Mouse (Mus musculus): ENCODE results near the gene Poc1a.

Gene Poc1a

DNA sequence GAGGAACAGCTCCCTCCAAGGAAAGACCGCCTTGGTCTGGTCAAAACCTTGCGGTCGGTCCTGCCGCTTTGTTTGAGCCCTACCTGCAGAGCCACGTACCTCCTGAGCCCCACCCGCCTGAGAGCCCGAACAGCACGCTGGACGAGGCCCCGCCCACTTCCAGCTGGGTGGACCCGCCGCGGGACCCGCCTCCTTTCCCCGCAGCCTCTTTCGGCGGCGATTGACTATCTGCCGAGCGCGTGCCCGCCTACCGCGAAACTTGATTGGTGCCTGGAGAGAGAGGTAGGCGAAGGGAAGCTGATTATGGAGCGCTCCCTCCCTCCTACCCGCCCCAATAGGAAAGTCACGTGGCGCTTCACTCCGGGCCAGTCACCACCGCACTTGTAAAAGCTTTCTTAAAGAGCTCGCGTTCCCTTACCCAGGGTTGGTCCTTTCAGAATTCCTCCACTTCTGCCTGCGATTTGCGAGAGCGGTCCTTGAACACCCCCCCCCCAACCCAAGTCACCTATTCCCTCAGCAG lies 86.8 kb downstream of the Poc1a start:
- peak; percentile 97 for DNase-seq (ENCODE audit: low read depth, low spot score)

DNA sequence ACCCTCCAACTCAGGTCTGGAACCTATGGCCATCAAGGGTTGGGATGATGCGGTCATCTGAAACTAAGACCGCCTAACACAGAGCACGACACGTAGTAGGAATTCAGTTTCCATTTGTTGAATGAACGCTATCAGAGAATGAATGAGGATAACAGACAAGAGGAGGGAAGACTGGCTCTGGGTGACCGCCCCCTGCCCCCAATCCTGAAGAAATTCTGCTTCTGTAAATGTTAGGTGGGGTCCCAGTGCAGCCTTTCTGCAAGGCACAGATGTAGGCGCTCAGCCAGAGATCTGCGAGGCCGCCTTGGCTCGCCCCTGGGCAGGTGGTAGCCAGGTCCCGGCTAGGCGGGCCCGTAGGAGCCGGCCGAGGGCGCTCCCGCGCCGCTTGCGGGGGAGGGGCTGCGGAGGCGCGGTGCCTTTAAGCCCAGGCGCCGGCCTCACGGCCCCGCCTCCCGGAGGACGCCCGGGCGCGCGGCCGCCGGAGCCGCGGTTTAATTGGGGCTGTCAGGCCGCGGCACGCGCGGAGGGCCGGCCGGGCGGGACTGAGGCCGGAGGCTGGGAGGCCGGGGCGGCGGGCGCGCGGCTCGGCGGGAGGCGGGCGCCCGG lies 87.4 kb downstream of the Poc1a start, which contains the start of gene Dusp7:
Gene Dusp7, plus strand, starts transcription at position 521 of the 606 bp plus-strand sequence.
- peak; percentile 83 for DNase-seq (ENCODE audit: low read depth, low spot score)

DNA sequence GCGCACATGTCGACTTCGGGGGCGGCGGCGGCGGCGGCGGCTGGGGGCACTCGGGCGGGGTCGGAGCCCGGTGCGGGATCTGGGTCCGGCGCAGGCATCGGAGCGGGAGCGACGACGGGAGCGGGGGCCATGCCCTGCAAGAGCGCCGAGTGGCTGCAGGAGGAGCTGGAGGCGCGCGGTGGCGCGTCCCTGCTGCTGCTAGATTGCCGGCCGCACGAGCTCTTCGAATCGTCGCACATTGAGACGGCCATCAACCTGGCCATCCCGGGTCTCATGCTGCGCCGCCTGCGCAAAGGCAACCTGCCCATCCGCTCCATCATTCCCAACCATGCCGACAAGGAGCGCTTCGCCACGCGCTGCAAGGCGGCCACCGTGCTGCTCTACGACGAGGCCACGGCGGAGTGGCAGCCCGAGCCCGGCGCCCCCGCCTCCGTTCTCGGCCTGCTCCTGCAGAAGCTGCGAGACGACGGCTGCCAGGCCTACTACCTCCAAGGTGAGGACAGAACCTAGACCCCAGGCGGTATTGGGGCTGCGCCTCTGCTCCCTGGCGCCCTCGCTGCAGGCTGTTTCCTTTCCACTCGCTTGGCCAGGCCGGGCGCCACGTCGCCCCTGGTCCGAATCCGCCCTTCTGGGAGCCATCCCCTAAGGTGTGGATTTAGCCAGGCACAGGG lies 88.1 kb downstream of the Poc1a start:
- no peak for DNase-seq (ENCODE audit: low read depth, low spot score)

DNA sequence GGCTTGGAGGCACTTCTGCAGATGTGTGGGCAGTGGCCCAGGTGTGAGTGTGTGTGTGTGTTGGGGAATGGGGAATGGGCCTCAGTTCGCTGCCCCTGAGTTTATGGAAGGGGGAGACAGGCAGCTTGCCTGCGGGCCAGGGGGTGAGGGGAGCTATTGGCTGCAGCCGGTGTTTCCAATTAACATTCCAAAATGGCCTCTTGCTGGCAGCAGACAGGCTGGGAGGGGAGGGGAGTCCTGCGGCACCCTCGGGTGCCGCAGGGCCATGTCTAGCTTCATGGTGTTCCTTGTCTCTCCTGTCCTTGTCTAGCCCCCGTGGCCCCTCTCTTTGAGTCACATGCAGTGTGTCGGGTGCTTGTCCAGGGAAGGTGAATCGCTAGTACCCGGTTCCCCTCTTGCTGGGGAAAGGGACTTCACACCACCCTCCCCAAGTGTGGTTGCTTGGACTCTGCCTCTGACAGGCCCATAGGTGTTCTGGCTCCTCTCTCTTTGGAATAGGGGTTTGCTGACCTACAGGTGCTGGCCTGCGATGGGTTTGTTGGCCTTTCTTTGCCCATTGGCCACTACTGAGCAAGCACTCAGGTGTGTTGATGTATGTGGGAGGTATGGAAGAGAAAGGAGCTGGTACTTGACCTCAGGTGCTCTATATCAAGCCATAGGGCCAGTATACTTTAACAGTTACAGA lies 89.1 kb downstream of the Poc1a start:
- DNase-seq (ENCODE audit: low read depth, low spot score) = peak; percentile 70

DNA sequence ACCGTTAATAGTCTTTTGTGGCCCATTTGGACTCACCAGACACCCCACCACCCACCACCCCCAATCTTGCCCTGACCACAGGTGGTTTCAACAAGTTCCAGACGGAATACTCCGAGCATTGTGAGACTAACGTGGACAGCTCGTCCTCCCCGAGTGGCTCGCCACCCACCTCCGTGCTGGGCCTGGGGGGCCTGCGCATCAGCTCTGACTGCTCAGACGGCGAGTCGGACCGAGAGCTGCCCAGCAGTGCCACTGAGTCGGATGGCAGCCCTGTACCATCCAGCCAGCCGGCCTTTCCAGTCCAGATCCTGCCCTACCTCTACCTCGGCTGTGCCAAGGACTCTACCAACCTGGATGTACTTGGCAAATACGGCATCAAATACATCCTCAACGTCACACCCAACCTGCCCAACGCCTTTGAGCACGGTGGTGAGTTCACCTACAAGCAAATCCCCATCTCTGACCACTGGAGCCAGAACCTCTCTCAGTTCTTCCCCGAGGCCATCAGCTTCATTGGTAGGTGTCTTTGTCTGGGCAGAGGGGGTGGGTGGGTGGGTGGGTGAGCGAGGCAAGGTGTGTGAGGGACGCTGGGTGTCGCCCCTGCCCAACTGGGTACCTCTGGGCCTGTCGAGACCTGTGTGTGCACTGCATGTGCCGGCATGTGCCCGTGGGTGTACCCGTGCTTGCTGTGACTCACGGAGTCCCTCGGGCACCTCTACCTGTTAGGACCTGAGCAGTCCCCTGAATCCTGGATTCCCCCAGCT lies 89.9 kb downstream of the Poc1a start:
- no peak for DNase-seq (ENCODE audit: low read depth, low spot score)

DNA sequence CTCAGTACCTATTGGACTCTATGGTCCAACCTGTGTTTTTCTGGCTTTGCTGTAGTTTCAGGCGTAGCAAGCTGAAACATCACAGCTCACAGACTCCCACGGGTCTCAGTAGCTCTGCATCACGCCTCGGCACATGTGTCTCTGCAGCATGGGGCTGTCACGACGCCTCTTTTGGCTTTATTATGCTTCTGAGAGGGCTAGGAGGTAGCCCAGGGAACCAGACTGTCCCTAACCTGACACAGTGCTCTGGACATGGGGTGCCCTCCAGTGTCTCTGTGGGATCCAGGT lies 90.5 kb downstream of the Poc1a start:
- no peak for DNase-seq (ENCODE audit: low read depth, low spot score)

DNA sequence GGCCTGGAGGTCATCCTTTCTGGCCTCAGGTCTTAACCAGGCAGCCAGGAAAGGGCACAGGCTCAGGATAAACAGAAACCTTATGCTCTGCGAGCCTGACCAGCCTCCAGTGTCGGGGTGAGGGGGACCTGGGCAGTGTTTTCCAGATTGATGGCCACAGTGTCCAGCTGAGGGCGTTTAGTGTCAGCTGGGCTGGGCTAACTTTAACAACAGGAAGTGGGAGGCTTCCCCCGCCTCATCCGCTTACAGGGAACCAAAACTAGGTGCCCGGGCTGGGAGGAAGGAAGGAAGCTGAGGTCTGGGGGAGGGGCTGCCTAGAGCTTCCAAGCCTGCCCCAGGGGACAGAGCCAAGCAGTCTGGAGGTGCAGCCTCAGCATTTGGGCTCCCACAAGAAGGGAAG lies 90.9 kb downstream of the Poc1a start:
- DNase-seq (ENCODE audit: low read depth, low spot score) = no peak

DNA sequence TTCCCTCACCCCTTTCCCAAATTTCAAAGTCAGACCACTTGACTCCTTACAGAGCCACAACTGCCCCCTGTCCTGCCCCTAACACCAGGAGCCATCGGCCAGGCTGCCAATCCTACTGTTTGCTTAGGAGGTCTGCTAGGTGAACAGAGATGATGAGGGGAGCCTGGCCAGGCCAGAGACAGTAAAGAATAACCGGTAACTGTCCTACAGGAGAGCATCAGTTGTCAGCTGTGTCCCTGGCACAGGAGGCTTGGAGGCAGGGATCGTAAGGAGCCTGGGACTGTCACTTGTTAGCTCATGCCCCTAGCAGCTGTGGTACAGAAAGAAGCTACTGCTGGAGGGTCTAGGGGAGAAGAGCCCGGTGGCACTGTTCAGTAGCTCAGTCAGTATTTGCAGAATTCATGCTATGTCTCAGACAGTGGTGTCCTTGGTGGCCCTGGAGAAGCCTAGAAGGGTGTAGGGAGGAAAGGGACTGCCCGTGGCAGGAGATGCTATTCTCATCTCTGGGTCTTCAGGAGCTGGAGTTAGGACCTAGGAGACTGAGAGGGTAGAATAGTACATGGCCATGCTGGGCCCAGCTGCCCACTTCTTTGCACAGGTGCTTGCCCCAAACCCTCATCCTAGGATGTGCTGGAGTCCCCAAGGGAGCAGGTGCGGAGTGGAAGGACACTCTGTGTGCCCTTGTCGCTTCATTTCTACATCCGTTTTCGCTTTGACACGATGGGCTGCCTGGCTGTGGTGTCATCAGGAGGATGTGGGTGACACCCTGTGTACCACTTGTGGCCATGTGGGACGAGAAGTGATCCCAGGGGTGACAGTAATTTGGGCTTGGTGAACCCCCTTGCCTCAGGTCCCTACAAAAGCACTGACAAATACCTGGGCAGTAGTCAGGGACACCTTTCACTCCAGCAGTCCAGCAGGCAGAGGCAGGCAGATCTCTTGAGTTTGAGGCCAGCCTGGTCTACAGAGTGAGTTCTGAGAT lies 91.9 kb downstream of the Poc1a start:
- no peak for DNase-seq (ENCODE audit: low read depth, low spot score)

DNA sequence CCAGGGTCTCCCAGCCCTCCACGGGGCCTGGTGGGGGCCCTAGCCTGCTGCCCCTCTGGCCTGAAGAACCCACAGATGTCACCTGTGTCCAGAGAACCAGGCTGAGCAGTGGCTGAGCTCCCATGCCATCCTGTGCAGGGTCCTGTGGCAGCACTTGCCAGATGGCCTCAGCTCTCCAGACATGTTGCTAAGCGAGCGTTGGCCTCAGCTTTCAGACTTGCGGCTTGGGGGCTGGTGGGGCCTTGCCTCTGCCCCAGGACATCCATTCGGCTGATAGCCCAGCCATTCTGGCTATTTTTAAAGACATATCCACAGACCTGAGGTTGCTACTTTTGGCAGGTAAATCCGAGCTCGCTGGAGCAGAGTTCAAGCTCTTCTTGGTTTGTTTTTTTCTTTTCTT lies 93.1 kb downstream of the Poc1a start:
- DNase-seq (ENCODE audit: low read depth, low spot score) = no peak

DNA sequence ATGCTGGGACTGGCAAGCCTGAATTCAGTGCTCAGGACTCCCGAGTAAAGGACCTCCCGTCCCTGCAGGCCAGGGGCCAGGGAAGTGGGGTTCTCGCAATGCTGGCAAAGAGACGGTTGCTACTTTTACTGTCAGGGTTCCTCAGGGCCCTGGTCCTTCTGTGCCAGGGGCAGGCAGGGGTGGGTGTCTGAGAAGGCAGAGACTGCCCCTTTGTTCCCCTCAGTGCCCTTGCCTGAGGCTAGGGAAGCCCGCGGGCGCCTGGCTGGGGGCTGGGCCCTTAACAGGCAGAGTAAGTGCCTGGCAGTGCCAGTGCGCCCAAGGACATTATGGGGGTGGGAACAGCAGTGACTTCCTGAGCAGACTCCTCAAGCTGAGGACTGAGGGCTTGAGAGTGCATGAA lies 96.4 kb downstream of the Poc1a start:
- DNase-seq (ENCODE audit: low read depth, low spot score) = no peak

DNA sequence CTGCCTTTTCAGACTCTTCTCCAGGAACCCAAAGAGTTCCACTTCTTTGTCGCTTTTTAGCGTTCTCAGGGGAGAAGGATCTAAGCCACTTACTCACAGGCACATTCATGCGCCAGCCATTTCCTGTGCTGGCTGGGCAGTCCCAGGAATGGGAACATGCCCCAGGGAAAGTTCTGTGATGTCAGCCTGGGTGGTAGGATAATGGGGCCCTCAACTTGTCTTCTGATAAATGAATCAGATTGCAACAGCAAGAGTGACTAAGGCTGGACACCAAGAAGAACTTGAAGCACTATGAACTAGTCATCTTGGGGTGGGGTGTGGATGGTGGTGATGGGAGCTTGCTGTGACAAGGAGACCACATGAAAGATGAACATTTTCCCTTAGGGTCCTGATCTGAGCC lies 97.2 kb downstream of the Poc1a start:
- DNase-seq (ENCODE audit: low read depth, low spot score) = no peak

DNA sequence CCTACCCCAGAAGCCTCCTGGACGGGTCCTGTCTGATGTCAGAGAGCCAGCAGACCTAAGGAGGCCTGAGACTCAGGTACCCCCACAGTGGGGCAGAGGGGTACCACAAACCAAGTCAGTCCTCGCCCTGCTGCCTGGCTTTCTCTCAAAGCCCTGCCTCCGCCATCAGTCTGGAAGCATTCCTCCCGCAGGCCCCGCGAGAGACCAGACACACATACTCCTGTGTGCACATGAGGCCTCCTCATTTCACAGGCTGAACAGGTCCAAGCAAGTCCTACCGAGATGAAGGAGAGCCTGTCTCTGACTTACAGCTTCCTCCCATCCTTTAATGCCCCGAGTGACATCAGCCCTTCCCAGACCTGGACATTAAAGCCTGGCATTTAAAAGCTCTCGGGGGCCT lies 97.9 kb downstream of the Poc1a start:
- DNase-seq (ENCODE audit: low read depth, low spot score) = no peak

DNA sequence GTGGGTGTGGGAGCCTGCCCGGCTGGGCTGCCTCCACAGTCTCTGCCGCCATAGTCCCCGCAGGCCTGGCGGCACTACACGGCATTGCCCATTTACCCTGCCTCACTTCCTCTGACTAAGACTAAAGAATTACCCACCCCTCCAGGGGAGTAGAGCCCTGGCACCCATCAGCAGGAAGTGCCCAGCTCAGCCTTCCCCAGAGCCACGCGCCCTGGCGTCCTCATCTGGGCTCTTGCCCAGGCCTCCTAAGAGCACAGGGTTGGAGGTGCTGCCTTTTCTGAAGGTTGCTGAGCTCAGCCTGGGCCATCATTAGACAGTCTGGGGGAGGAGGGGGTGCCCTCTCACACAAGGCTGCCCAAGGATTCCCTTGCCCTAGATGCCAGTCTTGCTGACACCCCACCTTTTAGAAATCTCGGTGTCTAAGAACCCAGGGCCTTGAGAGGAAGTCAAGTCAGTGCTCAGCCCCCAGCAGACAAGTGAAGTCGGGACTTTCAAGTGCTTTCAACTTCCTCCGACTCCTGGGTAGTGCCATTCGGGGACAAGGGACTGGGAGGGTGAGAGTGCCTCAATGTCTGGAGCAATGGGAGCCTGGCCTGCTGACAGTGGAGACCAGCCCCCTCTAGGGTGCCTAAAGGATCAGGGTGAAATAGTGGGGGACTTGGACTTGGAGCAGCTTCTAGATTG lies 105.5 kb downstream of the Poc1a start:
- no peak for DNase-seq (ENCODE audit: low read depth, low spot score)

DNA sequence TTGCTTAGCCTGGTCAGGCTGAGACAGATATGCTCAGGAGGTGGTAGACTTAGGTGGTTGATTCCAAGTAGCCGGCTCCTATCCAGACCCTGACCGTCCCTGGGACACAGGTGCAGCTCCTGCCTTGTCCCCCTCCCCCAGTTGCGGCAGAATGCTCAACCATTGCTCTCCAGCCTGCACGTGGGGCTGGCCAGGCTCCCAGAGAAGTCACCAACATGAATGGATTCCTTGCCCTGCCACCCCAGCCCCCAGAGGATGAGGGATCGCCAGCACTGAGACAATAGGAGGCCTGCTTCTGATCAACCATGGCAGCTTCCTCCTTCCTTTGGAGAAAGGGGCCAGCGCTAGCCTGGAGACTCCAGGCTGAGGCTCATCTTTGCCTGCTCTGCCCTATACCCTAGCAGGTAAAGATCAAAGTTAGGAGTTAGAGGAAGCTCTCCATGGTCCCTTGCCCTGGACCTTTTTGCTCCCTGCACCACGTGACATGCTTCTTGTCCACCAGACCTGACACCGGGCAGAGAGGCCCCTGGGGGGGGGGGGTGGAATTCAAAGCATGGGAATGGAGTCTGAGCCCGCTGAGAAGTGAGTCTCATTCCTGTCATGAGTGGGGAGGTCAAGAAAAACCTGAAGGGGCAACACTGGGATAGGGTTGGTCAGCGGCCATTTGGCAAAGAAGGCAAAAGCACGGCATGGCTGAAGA lies 112.1 kb downstream of the Poc1a start:
- no peak for DNase-seq (ENCODE audit: low read depth, low spot score)

DNA sequence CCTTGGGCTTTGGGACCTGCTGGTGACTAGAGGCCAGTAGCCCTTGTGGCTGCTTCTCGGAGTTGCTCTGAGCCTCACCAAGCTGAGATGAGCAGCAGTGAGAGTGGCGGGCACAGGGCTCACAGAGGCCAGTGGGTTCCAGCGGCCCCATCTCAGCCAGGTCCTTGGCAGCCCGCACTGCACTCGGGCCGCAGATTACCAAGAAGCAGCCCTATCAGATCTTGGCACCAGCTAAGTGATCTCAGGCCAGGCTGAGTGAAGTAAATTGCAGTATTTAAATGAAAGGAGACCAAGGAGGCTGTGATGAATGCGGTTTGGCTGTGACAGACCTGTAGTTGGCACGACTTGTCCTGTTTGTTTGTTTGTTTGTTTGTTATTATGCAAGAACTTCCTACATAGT lies 112.7 kb downstream of the Poc1a start:
- no peak for DNase-seq (ENCODE audit: low read depth, low spot score)

DNA sequence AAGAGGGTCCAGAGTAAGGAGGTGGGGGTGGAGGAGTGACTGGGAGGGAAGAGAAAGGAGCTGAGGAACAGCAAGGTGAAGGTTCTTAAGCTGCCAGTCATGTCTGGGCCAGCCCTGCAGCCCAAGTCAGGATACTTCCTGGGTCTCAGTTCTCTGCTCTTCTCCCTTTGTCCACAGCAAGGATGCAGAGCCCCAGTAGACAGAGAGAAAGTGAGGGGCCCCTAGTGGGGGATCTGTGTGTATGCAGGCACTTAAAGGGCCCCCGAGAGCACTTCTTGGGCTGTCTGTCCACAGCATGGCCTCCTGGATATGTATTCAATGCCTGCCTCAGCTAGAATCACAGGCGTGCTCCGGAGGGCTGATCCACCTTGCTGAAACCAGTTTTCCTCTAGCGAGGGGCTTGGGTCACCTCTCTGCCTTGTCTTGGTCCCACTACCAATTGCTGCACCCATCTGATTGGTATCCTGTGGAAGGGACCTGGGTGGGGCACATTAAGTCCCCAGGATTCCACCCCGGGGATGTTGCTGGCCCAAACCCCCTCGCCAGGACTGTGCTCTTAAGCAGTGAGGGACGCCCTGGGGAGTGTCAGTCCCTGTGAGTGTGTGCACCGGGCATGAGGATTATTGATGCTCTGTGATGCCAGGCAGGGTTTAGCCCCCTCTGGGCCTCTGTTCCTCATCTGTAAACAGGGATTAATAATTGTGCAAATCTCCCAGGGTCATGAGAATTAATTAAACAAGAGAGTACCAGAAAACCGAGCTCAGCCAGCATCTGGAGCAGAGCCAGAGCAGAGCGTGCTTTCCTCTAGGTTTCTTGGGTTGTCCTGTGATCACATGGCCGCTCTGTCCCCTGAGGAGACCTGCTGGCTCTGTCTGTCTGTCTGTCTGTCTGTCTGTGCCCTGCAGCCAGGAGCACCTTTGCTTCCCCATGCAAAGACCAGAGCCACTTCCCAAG lies 114.1 kb downstream of the Poc1a start:
- no peak for DNase-seq (ENCODE audit: low read depth, low spot score)

DNA sequence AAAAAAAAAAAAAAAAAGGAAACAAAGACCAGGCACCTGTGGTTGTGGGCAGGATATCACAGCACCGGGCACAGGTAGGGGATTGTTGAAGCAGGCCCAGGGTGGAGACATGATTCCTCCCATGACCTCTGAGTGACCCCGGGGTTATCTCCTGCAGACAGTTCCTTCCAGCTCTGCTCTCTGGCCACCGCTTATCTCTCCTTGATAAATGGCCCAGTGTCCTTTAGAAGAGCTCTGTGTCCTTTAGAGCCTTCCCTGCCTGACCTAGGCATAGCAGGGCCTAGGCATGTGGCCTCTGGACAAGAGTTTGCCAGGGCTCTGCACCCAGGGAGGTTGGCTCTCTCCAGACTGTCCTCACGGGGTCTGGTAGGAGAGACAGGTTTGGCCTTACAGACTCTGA lies 116.9 kb downstream of the Poc1a start:
- DNase-seq (ENCODE audit: low read depth, low spot score) = no peak

DNA sequence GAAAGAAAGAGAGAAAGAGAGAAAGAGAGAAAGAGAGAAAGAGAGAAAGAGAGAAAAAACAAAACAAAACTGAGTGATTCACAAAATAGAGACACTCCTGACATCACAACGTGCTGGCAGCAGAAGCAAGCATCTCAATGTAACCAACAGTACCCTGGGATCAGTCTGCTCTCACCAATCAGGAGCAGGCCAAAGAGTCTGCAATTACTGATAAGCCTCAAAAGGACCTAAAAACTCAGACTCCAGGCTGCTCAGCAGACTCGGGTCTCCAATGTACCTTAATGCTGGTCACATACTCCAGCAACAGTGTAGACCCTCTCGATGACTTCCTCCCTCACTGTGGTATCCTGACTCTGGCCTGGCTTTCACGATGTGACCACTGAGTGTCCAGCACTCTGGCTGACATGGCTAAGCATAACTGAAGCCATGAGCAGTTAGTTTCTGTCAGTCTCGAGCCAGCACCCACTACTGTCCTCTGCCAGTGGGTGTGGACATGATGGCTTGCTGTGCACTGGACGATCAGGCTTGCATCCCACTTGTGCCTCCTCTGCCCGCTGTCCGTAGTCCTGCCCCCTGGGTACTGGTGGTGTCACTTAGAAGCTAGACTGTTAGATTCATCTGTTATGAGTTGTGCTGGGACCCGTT lies 117.9 kb downstream of the Poc1a start:
- no peak for DNase-seq (ENCODE audit: low read depth, low spot score)

Measured in forelimb bud, embryonic 11.5 days (tissue).